ENCODE assay signal across 16 mouse cellular contexts in genomic region chr6:133975951-133976350, GRCm38 (mm10). TPM values are rescaled to one million over a fixed set of nuclear protein-coding genes. Genes with fewer than 3 reads are reported as not detected.
DNase-seq lines count a peak whose midpoint lies in the region.
"Had no signal": no experiment of that assay in that cellular context is flagged by ENCODE, and none has a peak within 500 bp of the region (broad histone marks: within the 10 kb centered on the region; RNA-seq: fewer than 3 reads in every experiment).

No protein-coding gene starts in this region.

- no peak overlapping the region for H3K27ac ChIP-seq in heart, embryonic 10.5 days

- no peaks in the 10 kb centered on the region for H3K9me3 ChIP-seq in heart, embryonic 10.5 days
- H3K9me3 ChIP-seq: G1E had no signal

- 73% methylated on average over 1 of the region's 1 CpGs for WGBS in heart, embryonic 10.5 days

- H3K4me1 ChIP-seq in heart, embryonic 10.5 days = no peaks in the 10 kb centered on the region

- intact Hi-C loops in heart, postnatal 25 days (cut with DNase I) = no loop called here

- no peaks in the 10 kb centered on the region for H3K27me3 ChIP-seq in heart, embryonic 10.5 days (ENCODE audit: insufficient read depth, poor library complexity, severe bottlenecking)
- H3K27me3 ChIP-seq: CH12.LX had no signal

- H3K4me3 ChIP-seq in heart, embryonic 10.5 days = no peak overlapping the region

- no peaks in the 10 kb centered on the region for H3K36me3 ChIP-seq in heart, embryonic 10.5 days
- H3K36me3 ChIP-seq: G1E had no signal

- DNase-seq in heart, adult 11 months = peak; percentile 80
- DNase-seq in heart, postnatal 4 days = no peak
- DNase-seq in heart, embryonic 10.5 days (ENCODE audit: low spot score) = peak; percentile 56
- DNase-seq in heart, postnatal 25 days (ENCODE audit: low spot score) = no peak
- DNase-seq: adrenal gland, adult 2 months; adrenal gland, adult 8-10 months; adrenal gland, postnatal 10 days; adrenal gland, postnatal 14 days; adrenal gland, postnatal 25 days; adrenal gland, postnatal 36 days; B cell, adult 2 months; cerebellum, adult 11 months; cerebellum, adult 11-12 months; cerebellum, adult 18-20 months had no signal

RNA-seq across cellular contexts. Expression of gene Etv6, which starts 59.5 kb away (rescaled TPM):
- 10 to 100 TPM; 28.9 to 32.0 TPM for total RNA-seq in heart, postnatal 4 days (2021)
- polyA plus RNA-seq in heart, embryonic 10.5 days (2016; fragmentation: Nextera tagmentation; extraction: Ambion mirVana) = 16.2 and 17.2 TPM in 2 replicates
- 10 to 100 TPM; 11.4 to 13.0 TPM for total RNA-seq in heart, postnatal 25 days (2021)

Comparison
In these comparisons a context has a peak if more than half of its experiments do, and no peak if none do; other contexts are left out.
1. DNase-seq: peak in heart, adult 11 months (single experiment) and heart, embryonic 10.5 days (single experiment); none in heart, postnatal 4 days (single experiment) and heart, postnatal 25 days (single experiment).